Mouse (Mus musculus) small intestine, adult 2 months (tissue): Measurements from ENCODE around the gene Klhdc1.

ENCODE experiments used
- CTCF ChIP-seq: fragments of 200-500 bp; IDR thresholded peaks from 2 replicates; pipeline ENCODE4 v1.5.1; 2012; ENCODE audit warnings: low read depth, mild to moderate bottlenecking, control low read depth, inconsistent platforms, low read length, moderate library complexity, mixed read lengths; ENCODE audit not compliant: insufficient replicate concordance, insufficient read length; ENCODE audit errors: extremely low read depth
- POLR2A ChIP-seq: fragments of 200-500 bp; IDR thresholded peaks from 2 replicates; pipeline ENCODE4 v1.6.1; 2012; ENCODE audit warnings: low read depth, mild to moderate bottlenecking, control low read depth, inconsistent platforms, low read length, moderate library complexity

DNA sequence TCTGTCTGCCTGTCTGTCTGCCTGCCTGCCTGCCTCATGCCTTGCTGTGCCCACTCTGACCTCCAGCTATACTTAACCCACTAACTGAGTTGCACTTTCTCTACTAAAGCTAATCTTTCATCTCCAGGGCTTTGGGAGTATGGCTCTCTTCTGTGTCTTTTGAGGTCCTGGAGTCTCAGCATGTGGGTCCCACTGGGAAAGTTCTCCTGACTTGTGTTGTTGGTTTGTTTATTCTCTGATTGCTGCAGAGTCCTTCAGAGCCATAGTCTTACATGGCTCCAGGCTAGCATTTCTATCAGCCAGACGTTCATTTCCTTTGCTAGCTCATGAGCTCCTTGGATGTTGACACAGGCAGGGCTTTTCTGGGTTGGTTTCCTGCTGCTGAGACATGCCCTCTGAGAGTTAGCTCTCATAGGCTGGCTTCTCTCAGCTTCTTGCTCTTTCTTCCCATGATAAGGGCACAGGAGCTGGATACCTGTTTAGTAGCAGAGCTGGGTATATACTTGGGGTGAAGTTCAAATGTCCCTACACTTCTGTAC, 39.0 kb downstream of the Klhdc1 start:
- TF ChIP-seq CTCF, result no peak
- TF ChIP-seq POLR2A, result no peak
